Mouse (Mus musculus) limb, embryonic 11.5 days (tissue): Measurements from ENCODE around the gene Mmp21. TPM values are rescaled to one million over a fixed set of nuclear protein-coding genes. Genes with fewer than 3 reads are reported as not detected.

Experiments
- ATAC-seq: fragments of 200-750 bp; cut with Nextera tagmentation; 2 replicates; pipeline ENCODE4 v1.8.0; 2017; ENCODE audit warnings: low read depth; ENCODE audit not compliant: insufficient number of reproducible peaks, low FRiP score, low TSS enrichment
- DNase-seq: peaks from one replicate; pipeline ENCODE4 v3.0.0-alpha.2; 2015; ENCODE audit warnings: low spot score
- H3K27ac ChIP-seq: fragments of 300-500 bp; sonication (generic); replicated peaks from 2 replicates; pipeline ENCODE4 v1.5.1; 2014; ENCODE audit warnings: low read depth, mild to moderate bottlenecking, low read length
- H3K27me3 ChIP-seq: fragments of 300-500 bp; sonication (generic); 2 replicates; pipeline ENCODE4 v1.6.1; 2014; ENCODE audit warnings: mild to moderate bottlenecking, low read length, mixed read lengths; ENCODE audit not compliant: control insufficient read depth, insufficient read depth
- H3K36me3 ChIP-seq: fragments of 300-500 bp; sonication (generic); 2 replicates; pipeline ENCODE4 v1.6.1; 2014; ENCODE audit warnings: mild to moderate bottlenecking, low read length, moderate library complexity, mixed read lengths; ENCODE audit not compliant: control insufficient read depth, insufficient read depth
- H3K4me1 ChIP-seq: fragments of 300-500 bp; sonication (generic); 2 replicates; pipeline ENCODE4 v1.6.1; 2014; ENCODE audit warnings: low read length, mixed read lengths; ENCODE audit not compliant: control insufficient read depth, insufficient read depth
- H3K4me2 ChIP-seq: fragments of 300-500 bp; sonication (generic); 2 replicates; pipeline ENCODE4 v1.6.1; 2014; ENCODE audit warnings: low read depth, mild to moderate bottlenecking, moderate library complexity; ENCODE audit not compliant: severe bottlenecking
- H3K4me3 ChIP-seq: fragments of 300-500 bp; sonication (generic); 2 replicates; pipeline ENCODE4 v1.5.1; 2014; ENCODE audit warnings: low read depth, low read length
- H3K9ac ChIP-seq: fragments of 300-500 bp; sonication (generic); 2 replicates; pipeline ENCODE4 v1.6.1; 2014; ENCODE audit warnings: mild to moderate bottlenecking, low read length
- H3K9me3 ChIP-seq: fragments of 300-500 bp; sonication (generic); 2 replicates; pipeline ENCODE4 v1.6.1; 2016; ENCODE audit warnings: low read length; ENCODE audit not compliant: control insufficient read depth
- WGBS: fragments of 180-500 bp; shearing (Covaris S2); extraction: QIAGEN DNeasy Blood & Tissue Kit; methylation state at CpG from one replicate; pipeline ENCODE4 v1.1.7; 2014; 5-methylcytosine and 5-hydroxymethylcytosine counted together
- polyA plus RNA-seq: library from polyadenylated mRNA; unstranded; fragments of >200 nt; fragmentation: Nextera tagmentation; extraction: Ambion mirVana; gene quantifications from 2 replicates; pipeline ENCODE4 v1.2.1, GENCODE M21; 2014

Mmp21 gene
- polyA plus RNA-seq, 1 experiment from 2014 or later = 0.08 TPM

DNA sequence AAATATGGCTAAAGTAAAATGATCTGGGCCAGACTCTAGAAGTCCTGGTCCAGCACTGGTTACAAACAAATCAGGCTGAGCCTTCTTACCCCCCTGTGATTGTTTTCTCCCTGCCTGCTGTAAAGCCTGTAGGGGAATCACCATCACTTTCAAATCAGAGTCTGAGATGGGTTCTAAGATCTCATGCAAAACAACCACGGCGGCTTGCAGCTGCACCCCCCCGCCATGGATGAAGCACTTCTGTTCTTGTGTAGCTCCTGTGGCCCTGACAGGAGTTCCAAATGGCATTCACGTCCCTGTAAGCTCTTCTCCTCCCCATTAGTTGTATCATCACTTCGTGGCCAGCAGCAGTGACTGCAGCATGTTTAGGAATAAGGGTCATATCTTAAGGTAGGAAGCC lies 3.8 kb upstream of the Mmp21 start:
- Histone ChIP-seq H3K4me3 (no peak overlapping the region), H3K9ac (no peak overlapping the region), H3K36me3 (peaks cover 8% of the 10 kb centered on the region; the same call in 1 of the 2 replicates), H3K27ac (no peak overlapping the region), H3K9me3 (no peaks in the 10 kb centered on the region; the same call in 1 of the 2 replicates), H3K4me2 (no peak overlapping the region), H3K27me3 (no peaks in the 10 kb centered on the region), H3K4me1 (no peaks in the 10 kb centered on the region)
- 81% methylated on average over 5 of the region's 5 CpGs for WGBS
- DNase-seq (no peak), ATAC-seq (no peak)

DNA sequence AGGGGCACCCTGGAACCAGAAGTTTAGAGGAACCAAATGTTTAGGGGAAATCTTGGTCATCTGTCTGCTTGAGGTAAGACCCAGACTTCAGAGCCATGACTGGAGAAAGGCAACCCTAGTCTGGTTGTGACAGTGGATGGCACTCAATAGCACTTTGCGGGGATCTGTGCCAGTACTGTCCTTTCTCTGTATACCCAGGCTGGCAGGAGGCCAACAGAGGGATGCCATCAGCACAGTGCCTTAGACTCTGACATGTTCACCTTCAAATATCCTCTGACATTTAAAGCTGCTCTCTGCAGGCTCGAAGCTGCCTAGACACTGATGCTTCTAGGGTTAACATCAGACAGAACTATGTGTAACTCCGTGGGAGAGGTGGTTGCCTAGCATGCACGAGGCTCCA lies 422 bp downstream of the Mmp21 start:
- no peak for DNase-seq
- WGBS = 70% methylated on average over 4 of the region's 4 CpGs
- H3K9me3 ChIP-seq = no peaks in the 10 kb centered on the region
- ATAC-seq = no peak
- no peak overlapping the region for H3K4me3 ChIP-seq
- H3K9ac ChIP-seq = no peak overlapping the region
- no peak overlapping the region for H3K27ac ChIP-seq
- no peaks in the 10 kb centered on the region for H3K27me3 ChIP-seq
- H3K36me3 ChIP-seq = no peaks in the 10 kb centered on the region
- H3K4me1 ChIP-seq = no peaks in the 10 kb centered on the region
- H3K4me2 ChIP-seq = no peak overlapping the region

DNA sequence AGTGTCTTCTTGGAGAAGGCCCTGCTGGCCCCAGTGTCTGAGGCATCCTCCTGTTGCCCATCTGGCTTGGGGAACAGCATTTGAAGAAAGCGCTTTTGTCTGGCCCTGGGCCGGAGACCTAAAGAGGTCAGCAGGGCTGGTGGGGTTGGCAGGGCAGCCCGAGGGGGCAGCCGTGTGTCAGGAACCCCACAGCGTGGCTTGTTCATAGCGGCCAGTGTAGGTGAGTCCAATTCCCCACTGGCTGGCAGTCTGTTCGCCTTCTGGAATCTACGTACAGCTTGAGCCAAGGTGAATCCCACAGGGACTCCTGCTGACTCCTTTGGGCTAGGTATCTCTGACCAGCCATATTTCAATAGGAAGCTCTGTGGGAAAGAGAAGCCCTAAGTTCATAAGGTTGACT lies 1.1 kb downstream of the Mmp21 start:
- Histone ChIP-seq H3K36me3 (no peaks in the 10 kb centered on the region; the same call in 1 of the 2 replicates), H3K4me2 (no peak overlapping the region), H3K27ac (no peak overlapping the region), H3K9me3 (no peaks in the 10 kb centered on the region), H3K4me1 (no peaks in the 10 kb centered on the region), H3K27me3 (no peaks in the 10 kb centered on the region), H3K9ac (no peak overlapping the region), H3K4me3 (no peak overlapping the region)
- no peak for ATAC-seq
- DNase-seq = no peak
- WGBS = 91% methylated on average over 8 of the region's 8 CpGs

DNA sequence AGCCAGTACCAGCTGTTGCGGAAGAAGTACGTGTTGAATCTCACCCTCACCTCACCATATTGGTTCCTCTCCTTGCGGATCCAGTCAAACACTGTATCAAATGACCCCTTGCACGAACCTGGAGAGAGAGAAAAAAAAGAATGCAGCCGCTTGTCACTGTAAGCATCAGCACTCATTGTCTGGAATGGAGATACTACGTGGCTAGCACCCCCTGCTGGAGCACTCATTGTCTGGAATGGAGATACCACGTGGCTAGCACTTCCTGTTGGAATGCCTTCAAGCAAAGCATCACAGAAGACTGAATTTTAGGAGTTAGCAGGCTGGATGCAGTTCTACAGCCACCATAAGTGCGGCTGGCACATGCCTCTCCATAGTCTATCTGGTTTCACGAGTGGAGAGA lies 3.9 kb downstream of the Mmp21 start:
- Histone ChIP-seq H3K9me3 (no peaks in the 10 kb centered on the region), H3K36me3 (peaks cover 9% of the 10 kb centered on the region), H3K4me1 (no peaks in the 10 kb centered on the region), H3K9ac (no peak overlapping the region), H3K27me3 (no peaks in the 10 kb centered on the region), H3K4me3 (no peak overlapping the region), H3K4me2 (no peak overlapping the region), H3K27ac (no peak overlapping the region)
- ATAC-seq = no peak
- WGBS = 72% methylated on average over 9 of the region's 9 CpGs
- DNase-seq = peak; percentile 37

DNA sequence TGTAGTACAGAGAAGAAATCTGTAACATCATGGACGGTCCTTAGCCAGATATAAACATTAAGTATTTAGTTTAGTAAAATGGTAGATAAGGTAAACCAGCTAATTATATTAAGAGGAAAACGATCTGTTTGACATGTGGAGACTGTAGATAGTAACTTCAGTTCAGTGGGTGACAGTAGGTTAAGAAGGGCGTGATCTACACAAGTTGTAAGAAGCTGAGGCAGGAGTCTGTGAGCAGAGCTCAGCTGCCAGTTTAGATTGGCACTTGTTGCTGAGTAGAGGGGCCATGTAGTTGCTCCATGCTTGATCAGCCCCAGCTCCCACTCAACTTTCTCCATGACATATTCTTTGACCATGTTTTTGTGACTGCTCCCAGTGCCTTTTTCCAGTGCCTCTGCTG lies 9.0 kb downstream of the Mmp21 start:
- ATAC-seq (no peak), DNase-seq (no peak)
- no peak overlapping the region for H3K27ac ChIP-seq
- no peak overlapping the region for H3K9ac ChIP-seq
- H3K9me3 ChIP-seq = no peaks in the 10 kb centered on the region
- no peak overlapping the region for H3K4me2 ChIP-seq
- H3K4me1 ChIP-seq = no peaks in the 10 kb centered on the region
- WGBS = 92% methylated on average over 3 of the region's 3 CpGs
- no peak overlapping the region for H3K4me3 ChIP-seq
- H3K36me3 ChIP-seq = peaks cover 17% of the 10 kb centered on the region
- H3K27me3 ChIP-seq = no peaks in the 10 kb centered on the region

DNA sequence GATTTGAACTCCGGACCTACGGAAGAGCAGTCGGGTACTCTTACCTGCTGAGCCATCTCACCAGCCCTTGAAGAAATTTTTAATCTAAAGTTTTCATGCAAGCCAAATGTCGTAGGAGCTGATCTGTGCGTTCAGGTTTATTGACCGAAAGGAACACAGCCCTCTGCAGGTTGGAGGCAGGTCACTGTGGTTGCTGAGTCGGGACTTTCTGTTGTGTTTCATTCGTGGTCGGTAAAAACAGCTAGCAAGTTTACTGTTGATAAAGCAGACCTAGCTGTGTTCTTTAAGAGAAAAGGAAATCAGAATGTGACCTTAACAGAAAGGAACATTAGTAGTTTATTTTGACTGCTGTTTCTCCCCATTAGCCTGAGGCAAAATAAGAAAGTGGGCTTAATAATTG lies 9.9 kb downstream of the Mmp21 start:
- no peak for DNase-seq
- H3K9me3 ChIP-seq = no peaks in the 10 kb centered on the region
- H3K4me2 ChIP-seq = no peak overlapping the region
- WGBS = 95% methylated on average over 9 of the region's 9 CpGs
- H3K4me1 ChIP-seq = no peaks in the 10 kb centered on the region
- no peak overlapping the region for H3K4me3 ChIP-seq
- no peak for ATAC-seq
- H3K27me3 ChIP-seq = no peaks in the 10 kb centered on the region
- no peak overlapping the region for H3K27ac ChIP-seq
- H3K9ac ChIP-seq = no peak overlapping the region
- peaks cover 17% of the 10 kb centered on the region for H3K36me3 ChIP-seq

DNA sequence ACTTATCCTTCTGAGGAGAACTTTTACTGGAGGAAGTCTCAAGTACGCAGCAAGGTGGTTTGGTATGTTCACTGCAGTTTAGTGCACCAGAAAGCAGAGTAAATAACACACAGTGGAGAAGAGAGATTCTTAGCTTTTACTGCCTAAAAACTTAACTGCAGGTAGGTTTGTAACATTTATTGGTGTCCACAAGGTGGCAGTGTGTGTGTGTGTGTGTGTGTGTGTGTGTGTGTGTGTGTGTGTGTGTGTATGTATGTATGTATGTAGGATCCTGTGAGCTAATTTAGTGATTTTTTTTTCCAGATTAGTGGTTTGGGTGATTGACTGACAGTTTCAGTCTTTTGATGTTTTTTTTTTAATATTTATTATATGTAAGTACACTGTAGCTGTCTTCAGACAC lies 10.8 kb downstream of the Mmp21 start:
- Histone ChIP-seq H3K4me1 (no peaks in the 10 kb centered on the region), H3K27ac (no peak overlapping the region), H3K4me2 (no peak overlapping the region), H3K9ac (no peak overlapping the region), H3K36me3 (peaks cover 17% of the 10 kb centered on the region), H3K9me3 (no peaks in the 10 kb centered on the region), H3K27me3 (no peaks in the 10 kb centered on the region), H3K4me3 (no peak overlapping the region)
- WGBS = 90% methylated on average over 1 of the region's 1 CpGs
- ATAC-seq (no peak), DNase-seq (no peak)

DNA sequence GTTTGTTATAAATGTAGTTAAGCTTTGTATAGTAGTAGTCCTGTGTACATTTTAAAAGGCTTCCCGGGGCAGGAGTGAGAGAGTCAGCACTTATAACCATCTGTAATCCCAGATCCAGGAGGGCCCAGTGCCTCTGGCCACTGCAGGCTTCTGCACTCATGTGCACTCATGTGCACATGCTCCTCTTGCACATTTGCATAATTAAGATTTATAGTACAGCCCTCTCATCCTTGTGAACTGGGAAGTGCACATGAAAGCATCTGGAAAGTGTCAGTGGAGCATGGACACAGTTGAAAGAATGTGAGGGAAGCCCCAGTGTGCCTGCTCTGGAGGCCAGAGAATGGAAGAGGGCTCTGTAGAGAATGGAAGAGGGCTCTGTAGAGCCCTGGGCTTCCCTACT lies 17.4 kb downstream of the Mmp21 start:
- no peaks in the 10 kb centered on the region for H3K9me3 ChIP-seq
- no peaks in the 10 kb centered on the region for H3K4me1 ChIP-seq
- H3K4me3 ChIP-seq = no peak overlapping the region
- H3K36me3 ChIP-seq = peaks cover 21% of the 10 kb centered on the region
- 76% methylated on average over 1 of the region's 1 CpGs for WGBS
- no peak overlapping the region for H3K27ac ChIP-seq
- H3K9ac ChIP-seq = no peak overlapping the region
- no peak for DNase-seq
- ATAC-seq = no peak
- H3K27me3 ChIP-seq = no peaks in the 10 kb centered on the region
- no peak overlapping the region for H3K4me2 ChIP-seq

DNA sequence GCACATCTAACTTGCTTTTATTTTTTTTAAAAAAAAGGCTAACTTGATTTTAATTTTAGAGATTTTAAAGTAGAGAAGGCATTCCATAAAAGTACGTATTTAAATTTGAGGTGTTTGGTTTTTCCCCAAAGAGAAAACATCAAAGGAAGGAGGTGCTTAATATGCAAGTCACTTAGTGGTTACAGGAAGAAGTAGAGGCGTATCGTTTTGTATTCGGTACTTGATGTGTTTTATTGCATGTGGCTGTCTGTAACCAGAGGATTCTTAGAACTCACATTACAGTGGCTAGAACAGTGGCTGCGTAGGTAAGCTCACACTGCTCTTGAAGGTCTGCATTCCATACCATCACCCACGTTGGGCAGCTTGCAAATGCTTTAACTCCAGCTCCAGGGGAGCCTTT lies 34.1 kb downstream of the Mmp21 start:
- H3K4me1 ChIP-seq = no peaks in the 10 kb centered on the region
- no peak for ATAC-seq
- no peak overlapping the region for H3K27ac ChIP-seq
- H3K27me3 ChIP-seq = no peaks in the 10 kb centered on the region
- WGBS = 92% methylated on average over 6 of the region's 6 CpGs
- DNase-seq = no peak
- no peaks in the 10 kb centered on the region for H3K9me3 ChIP-seq
- peaks cover 40% of the 10 kb centered on the region for H3K36me3 ChIP-seq
- no peak overlapping the region for H3K4me2 ChIP-seq
- no peak overlapping the region for H3K4me3 ChIP-seq
- H3K9ac ChIP-seq = no peak overlapping the region
